Mouse (Mus musculus) adrenal gland, adult 2 months (tissue): ENCODE measurements around the gene Stk16. TPM values are rescaled to one million over a fixed set of nuclear protein-coding genes. Genes with fewer than 3 reads are reported as not detected.

Experiments
- DNase-seq: peaks from one replicate; pipeline ENCODE4 v3.0.0; 2021
- polyA plus RNA-seq: library from polyadenylated mRNA; depleted of rRNA; stranded (reverse); fragments of >200 nt; gene quantifications from 2 replicates; pipeline ENCODE4 v1.2.3, GENCODE M21; 2012
- total RNA-seq, 2 experiments: library from RNA; stranded (reverse); gene quantifications; 2 replicates each; pipeline ENCODE4 v1.2.3; 2021

Stk16 gene
- total and polyA plus RNA-seq, 3 experiments: 106 to 249 (median 109) TPM

GRCm38 (mm10) chr1:75236117-75237050, 25.7 kb downstream of the Stk16 start, which contains the start of gene Dnajb2:
Gene Dnajb2, plus strand, starts transcription at chr1:75236406.
- DNase-seq: peak; percentile 96

DNA sequence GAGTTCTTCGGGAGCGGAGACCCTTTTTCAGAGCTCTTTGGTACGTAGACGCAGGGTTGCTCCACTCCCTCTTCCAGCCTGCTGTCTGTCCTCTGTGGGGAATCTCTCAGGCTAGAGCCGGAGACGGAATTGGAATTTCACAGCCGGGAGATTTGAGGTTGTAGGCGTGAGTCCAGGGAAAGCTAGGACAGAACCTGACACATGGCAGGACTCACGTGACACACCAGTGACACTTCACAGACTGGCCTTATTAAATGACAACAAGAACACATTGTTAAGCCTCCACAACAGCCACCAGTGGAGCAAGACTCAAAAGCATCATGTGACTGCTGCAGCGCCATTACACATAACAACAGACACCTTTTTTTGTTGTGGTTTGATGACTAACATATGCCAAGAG, 29.0 kb downstream of the Stk16 start:
- DNase-seq: no peak

DNA sequence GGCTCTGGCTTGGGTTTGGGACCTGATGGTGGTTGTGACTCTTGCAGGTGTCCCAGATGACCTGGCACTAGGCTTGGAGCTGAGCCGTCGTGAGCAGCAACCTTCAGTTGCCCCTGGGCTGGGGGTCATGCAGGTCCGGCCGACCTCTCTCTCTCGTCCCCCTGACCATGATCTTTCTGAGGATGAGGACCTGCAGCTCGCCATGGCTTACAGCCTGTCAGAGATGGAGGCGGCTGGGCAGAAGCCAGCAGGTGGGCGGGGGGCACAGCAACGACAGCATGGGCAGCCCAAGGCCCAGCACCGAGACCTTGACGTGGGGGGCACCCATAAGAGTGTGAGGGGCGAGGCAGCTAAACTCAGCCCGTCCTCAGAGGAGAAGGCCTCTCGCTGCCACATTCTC, 32.8 kb downstream of the Stk16 start:
- DNase-seq: no peak

DNA sequence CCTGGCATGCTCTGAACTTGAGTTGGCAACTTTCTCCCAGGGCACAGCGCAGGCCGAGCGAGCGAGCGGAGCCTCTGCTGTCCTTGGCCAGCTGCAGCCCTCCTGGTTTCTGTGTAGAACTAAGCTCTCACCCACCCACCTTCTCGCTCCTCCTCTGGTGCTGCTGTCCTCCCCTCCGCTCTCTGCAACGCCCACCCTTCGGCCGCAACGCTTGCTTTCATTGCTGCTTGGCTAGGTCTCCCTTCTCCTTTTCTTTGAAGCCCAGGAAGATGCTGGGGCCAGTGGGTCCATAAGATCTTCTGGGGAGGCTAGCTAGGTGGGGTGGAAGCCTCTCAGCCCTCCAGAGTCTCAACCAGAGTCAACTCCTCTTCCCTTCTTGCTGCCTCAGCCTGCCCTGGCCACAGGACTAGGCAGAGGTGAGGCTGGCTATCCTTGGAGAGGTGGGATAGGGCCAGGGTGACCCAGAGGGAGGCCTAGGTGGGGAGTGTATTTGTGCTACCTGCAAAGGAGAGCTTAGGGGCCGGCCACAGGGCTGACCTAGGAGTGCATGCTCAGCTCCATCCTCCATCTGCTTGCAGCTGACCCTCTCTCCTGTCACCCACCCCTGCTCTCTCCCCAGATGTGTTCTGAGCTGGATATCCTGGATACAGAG, 33.7 kb downstream of the Stk16 start:
- no peak for DNase-seq

DNA sequence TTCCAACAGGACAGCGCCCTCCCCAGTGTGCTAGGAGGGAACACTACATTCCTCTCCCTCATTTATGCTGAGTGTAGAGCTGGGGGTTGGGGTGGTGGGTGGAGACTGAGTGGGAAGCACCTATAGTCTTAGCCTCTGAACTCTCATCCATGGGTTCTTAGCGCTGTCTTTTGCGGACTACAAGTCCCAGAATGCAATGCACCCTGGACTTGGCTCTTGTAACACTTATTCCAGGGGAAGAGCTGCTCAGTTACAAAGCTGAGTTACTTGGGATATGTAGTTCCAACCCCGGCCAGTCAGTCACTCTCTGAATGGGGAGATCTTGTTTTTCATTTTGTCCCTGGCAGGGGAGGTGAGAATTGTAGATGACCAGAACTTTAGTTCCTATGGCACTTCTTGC, 34.2 kb downstream of the Stk16 start:
- no peak for DNase-seq

- peak; percentile 30 for DNase-seq
Observed at GRCm38 (mm10) chr1:75247071-75247930, 36.7 kb downstream of the Stk16 start.

DNA sequence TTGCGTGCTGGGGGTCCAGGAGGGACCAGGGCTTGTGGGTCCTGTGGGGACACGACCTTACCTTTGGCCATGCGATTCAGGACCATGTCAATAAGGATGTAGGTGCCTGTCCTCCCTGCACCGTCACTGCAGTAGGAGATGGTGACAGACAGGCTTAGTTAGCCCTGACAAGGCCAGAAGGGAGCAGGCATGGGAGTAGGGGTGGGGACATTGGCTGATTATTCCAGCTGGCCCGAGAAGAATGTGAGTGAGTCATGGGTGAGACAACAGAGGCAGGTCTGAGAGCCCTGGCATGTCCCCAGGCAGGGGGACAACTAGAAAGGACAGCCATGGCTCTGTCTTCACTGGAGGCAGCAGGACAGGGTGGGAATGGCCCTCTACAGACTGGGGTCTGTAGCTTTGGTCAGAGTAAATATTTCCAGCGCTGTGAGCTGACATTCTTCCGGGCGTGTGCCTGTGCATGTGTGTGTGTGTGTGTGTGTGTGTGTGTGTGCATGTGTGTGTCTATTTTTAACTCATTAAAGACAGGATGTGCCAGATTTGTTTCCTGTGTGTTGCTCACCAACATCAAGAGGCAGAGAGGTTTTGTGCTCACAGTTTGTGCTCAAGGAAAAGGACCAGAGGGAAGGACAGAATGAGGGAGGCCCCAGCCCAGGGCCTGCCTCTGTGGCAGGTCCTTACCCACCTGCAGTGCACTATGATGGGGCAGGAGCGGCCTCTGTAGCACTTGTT, 37.6 kb downstream of the Stk16 start:
- DNase-seq: peak; percentile 90

GRCm38 (mm10) chr1:75250498-75250897, 39.9 kb downstream of the Stk16 start:
- DNase-seq: no peak

DNA sequence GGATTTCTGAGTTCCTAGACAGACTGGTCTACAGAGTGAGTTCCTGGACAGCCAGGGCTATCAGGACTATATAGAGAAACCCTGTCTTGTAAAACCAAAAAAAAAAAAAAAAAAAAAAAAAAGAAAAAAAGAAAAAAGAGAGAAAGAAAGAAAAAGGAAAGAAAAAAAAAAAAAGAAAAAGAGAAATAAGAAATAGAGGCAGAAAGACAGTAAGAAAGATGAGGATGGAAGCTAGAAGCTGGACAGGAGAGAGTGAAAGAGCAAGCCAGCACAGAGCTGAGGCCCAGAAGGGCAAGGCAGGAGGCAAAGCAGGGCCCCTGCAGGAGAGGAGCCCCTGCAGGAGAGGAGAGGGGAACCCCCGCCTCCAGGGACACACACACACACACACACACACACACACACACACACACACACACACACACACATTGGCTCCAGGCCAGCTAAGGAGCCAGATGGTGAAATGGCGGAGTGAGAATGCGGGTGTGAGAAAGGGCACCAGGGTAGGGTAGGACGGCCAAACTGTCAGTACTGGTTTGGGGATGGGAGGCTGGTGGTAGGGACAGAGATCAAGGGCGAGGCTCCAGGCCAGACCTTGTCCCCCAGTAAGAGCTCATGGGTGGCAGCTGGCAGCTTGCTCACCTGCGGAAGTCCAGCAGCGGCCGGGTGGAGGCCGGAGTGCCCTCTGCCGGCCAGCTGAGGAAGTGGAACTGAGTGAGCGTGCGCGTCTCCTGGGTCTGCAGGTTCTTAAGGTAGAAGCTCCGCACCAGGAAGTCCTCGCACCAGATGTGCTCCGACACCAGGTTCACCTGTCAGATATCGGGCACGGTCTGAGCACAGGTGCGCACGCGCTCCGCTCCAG, 40.7 kb downstream of the Stk16 start:
- peak; percentile 89 for DNase-seq

GRCm38 (mm10) chr1:75252308-75252707, 41.7 kb downstream of the Stk16 start:
- DNase-seq: no peak

DNA sequence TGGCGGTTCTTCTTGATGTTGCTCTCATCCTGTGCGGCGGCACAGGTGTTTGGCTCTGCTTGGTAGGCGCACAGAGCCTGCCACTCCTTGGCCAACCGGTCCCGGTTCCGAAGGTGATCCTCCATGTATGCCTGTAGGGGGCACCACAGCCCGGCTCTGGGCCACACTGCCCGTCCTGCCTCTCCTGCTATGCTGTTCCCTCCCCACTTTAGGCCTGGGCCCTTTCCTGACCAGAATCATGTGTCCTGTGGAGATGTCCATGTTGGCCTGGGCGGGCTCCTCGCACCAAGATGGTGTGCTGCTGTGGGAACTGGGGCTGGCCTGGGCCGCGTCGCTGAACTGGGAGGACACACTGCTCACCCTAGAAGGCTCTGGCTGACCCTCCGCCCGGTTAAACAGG, 42.4 kb downstream of the Stk16 start:
- DNase-seq: no peak

- peak; percentile 71 for DNase-seq
Observed at GRCm38 (mm10) chr1:75253849-75254624, 43.4 kb downstream of the Stk16 start.

DNA sequence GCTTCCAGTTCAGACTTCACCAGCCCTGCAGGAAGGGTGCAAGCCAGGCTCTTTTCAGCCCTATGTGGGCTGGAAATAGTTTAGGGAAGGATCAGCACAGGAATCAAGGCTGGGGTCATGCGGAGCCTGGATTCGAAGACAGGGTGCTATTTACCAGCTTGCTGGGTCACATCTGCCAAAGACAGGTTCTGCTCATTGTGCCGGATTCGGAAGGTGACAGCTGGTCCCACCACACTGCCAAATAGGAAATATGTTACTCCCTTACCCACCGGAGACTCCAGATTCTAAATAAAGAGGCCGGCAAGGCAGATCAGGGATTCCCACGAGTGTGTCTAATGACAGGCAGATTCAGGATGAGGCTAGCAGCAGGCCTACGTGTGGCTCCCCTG, 44.0 kb downstream of the Stk16 start:
- no peak for DNase-seq

DNA sequence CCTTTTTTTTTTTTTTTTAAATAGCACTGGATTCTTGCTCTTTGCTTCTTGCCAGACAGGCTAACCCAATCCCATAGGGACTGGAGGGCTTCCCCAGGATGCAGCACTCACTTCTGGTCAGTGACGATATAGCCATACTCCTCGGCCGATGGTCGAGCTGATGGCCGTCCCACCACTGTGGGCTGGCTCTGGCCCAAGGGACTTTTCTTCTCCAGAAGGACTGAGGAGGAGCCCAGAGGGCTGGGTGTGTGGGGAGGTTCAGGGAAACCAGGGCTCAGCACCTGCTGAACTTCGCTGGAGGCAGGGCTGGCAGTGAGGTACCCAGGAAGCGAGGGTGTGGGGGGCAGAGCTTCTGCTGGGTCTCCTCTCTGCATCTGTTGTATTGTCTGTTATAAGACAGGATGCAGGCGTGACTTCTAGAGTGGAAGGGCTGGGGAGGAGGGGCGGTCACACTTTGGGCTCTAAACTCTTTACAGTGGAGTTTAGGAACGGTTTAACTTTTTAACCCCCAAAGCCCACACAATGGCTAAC, 44.9 kb downstream of the Stk16 start:
- no peak for DNase-seq

DNA sequence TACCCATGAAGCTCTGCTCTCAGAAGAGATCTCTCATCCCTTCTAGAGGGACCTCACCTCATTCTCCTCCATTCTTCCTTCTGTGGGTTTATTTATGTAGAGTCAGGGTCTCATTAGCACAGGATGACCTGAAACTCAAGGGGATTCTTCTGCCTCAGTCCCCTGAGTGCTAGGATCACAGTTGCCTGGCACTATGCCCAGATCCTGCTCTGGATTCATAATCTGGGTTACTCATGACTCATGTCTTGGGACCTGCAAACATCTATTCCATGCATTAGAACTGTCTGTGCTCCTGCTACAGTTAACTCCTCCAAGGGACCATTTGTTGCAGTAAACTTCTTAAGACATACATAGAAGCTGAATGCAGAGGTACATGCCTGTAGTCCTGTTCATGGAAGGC, 50.6 kb downstream of the Stk16 start:
- no peak for DNase-seq

- peak; percentile 72 for DNase-seq
Observed at GRCm38 (mm10) chr1:75262969-75263951, 52.6 kb downstream of the Stk16 start.

DNA sequence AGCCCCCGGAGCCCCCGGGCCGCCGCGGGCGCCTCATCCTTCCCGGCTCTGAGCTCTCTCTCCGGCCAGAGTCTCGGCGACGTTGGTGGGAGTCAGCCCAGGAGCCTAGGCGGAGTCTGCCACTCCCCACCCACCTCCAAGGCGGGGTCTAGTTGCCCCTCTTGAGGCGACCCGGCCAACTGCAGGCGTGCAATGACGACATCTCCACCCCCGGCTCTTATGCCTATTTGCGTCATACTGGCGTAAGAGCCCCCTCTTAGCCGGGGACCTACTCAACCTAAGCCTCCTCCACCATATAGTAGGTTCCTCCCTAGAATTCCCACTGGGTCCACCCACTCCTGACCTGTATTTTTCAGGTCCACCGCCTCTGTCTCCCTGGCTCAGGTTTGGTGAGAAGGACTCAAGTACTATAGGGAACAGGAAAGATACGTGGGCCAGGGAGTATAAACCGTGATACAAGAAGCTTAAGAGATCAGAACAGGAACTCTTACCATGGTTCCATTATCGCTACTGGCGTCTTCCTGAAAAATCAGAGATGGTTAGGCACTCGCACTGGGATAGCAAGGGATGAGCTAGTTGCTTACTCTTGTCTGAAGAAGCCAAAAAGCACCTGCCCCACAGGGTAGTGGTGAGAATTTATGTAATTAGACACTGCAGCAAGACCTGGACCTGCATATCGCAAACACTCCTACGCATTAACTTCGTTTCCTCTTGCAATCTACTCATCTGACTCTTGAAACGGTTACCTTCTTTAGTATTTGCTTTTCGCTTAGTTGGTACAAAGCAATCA, 53.6 kb downstream of the Stk16 start, which contains the start of gene Ptprn:
Ptprn (minus strand) TSS at position 412 of the 790 bp plus-strand sequence.
- peak; percentile 33 for DNase-seq
